ENCODE assay signal across 8 mouse cellular contexts in genomic region chr5:102825538-102825937, GRCm38 (mm10).
A peak's percentile ranks its signal among the peaks of the same experiment; 100 is the strongest.
DNase-seq lines count a peak whose midpoint lies in the region; ATAC-seq and TF ChIP-seq lines count a peak whose summit lies in the region.
"Had no signal": no experiment of that assay in that cellular context is flagged by ENCODE, and none has a peak within 500 bp of the region (broad histone marks: within the 10 kb centered on the region; RNA-seq: fewer than 3 reads in every experiment).

No protein-coding gene starts in this region.

- no peak for ATAC-seq in lung, embryonic 14.5 days (ENCODE audit: insufficient read depth)
- peak; percentile 68; the same call in 1 of the 2 replicates for ATAC-seq in stomach, embryonic 16.5 days (ENCODE audit: insufficient read depth, low FRiP score)

- no peaks in the 10 kb centered on the region for H3K4me1 ChIP-seq in lung, embryonic 14.5 days (ENCODE audit: insufficient read depth)
- peaks cover 3% of the 10 kb centered on the region; the same call in 1 of the 2 replicates for H3K4me1 ChIP-seq in stomach, embryonic 16.5 days (ENCODE audit: control insufficient read depth, insufficient read depth, low read length)

- H3K4me2 ChIP-seq in lung, embryonic 14.5 days = no peak overlapping the region
- H3K4me2 ChIP-seq in stomach, embryonic 16.5 days (ENCODE audit: low read depth, low read length) = peak overlapping the region; percentile 32; the same call in 1 of the 2 replicates

- DNase-seq in lung, embryonic 14.5 days = peak; percentile 40
- no peak for DNase-seq in lung, postnatal 10 days
- DNase-seq in gastrocnemius, postnatal 10 days = peak; percentile 43
- DNase-seq in kidney, adult 18-20 months = peak; percentile 75
- no peak for DNase-seq in ovary, postnatal 14 days (ENCODE audit: low spot score)
- DNase-seq in frontal cortex, postnatal 10 days (ENCODE audit: low spot score in 2 of 2) = no peak
- DNase-seq: lung, postnatal 4 days had no signal

- no peaks in the 10 kb centered on the region for H3K36me3 ChIP-seq in lung, embryonic 14.5 days (ENCODE audit: insufficient read depth)
- no peaks in the 10 kb centered on the region for H3K36me3 ChIP-seq in stomach, embryonic 16.5 days (ENCODE audit: control insufficient read depth, insufficient read depth, low read length)

- H3K27ac ChIP-seq in lung, embryonic 14.5 days (ENCODE audit: low read depth) = no peak overlapping the region
- peak overlapping the region; percentile 74 for H3K27ac ChIP-seq in stomach, embryonic 16.5 days (ENCODE audit: low read length)

- H3K9me3 ChIP-seq in lung, embryonic 14.5 days (ENCODE audit: low read depth, low read length) = no peaks in the 10 kb centered on the region
- H3K9me3 ChIP-seq in stomach, embryonic 16.5 days (replicated peaks; ENCODE audit: control insufficient read depth, low read length) = no peaks in the 10 kb centered on the region

- TF ChIP-seq CTCF in lung, embryonic 14.5 days (IDR thresholded peaks at IDR 0.05; ENCODE audit: low read depth) = no peak

- no peak overlapping the region for H3K9ac ChIP-seq in lung, embryonic 14.5 days
- H3K9ac ChIP-seq in stomach, embryonic 16.5 days (ENCODE audit: low read length) = no peak overlapping the region

- H3K4me3 ChIP-seq in lung, embryonic 14.5 days (ENCODE audit: low read depth, low read length) = no peak overlapping the region
- no peak overlapping the region for H3K4me3 ChIP-seq in stomach, embryonic 16.5 days (replicated peaks; ENCODE audit: low read length)

- H3K27me3 ChIP-seq in lung, embryonic 14.5 days (ENCODE audit: insufficient read depth, low read length) = no peaks in the 10 kb centered on the region
- no peaks in the 10 kb centered on the region for H3K27me3 ChIP-seq in stomach, embryonic 16.5 days (ENCODE audit: control insufficient read depth, insufficient read depth, low read length)

- 61% methylated on average over 8 of the region's 8 CpGs for WGBS in lung, embryonic 14.5 days
- 54% methylated on average over 8 of the region's 8 CpGs for WGBS in stomach, embryonic 16.5 days

Comparison
In these comparisons a context has a peak if more than half of its experiments do, and no peak if none do; other contexts are left out.
1. DNase-seq: peak in lung, embryonic 14.5 days (single experiment), gastrocnemius, postnatal 10 days (single experiment) and kidney, adult 18-20 months (single experiment); none in lung, postnatal 10 days (single experiment), ovary, postnatal 14 days (single experiment) and frontal cortex, postnatal 10 days (0 of 2).